Mouse (Mus musculus): Measurements from ENCODE around the gene Mrps27.

The Mrps27 gene

GRCm38 (mm10) chr13:99387901-99388811 is 43.6 kb downstream of the Mrps27 start:
- DNase-seq (ENCODE audit: low spot score in 2 of 2), result no peak

GRCm38 (mm10) chr13:99391417-99391816 is 46.8 kb downstream of the Mrps27 start:
- DNase-seq (ENCODE audit: low spot score in 2 of 2), result peak; percentile 37 to 38

GRCm38 (mm10) chr13:99393128-99393527 is 48.5 kb downstream of the Mrps27 start:
- DNase-seq (ENCODE audit: low spot score in 2 of 2), result no peak

GRCm38 (mm10) chr13:99394694-99395093 is 50.1 kb downstream of the Mrps27 start:
- DNase-seq (ENCODE audit: low spot score in 2 of 2), result no peak

- DNase-seq (ENCODE audit: low spot score in 2 of 2), result no peak
Observed at GRCm38 (mm10) chr13:99395531-99395930, 50.9 kb downstream of the Mrps27 start.

- no peak for DNase-seq (ENCODE audit: low spot score in 2 of 2)
Observed at GRCm38 (mm10) chr13:99397228-99397627, 52.6 kb downstream of the Mrps27 start.

GRCm38 (mm10) chr13:99398149-99398701 is 53.6 kb downstream of the Mrps27 start:
- DNase-seq (ENCODE audit: low spot score in 2 of 2), result no peak

GRCm38 (mm10) chr13:99399373-99399772 is 54.8 kb downstream of the Mrps27 start:
- DNase-seq (ENCODE audit: low spot score in 2 of 2), result no peak

GRCm38 (mm10) chr13:99409216-99409615 is 64.6 kb downstream of the Mrps27 start:
- no peak for DNase-seq (ENCODE audit: low spot score in 2 of 2)

GRCm38 (mm10) chr13:99410611-99411515 is 66.3 kb downstream of the Mrps27 start:
- DNase-seq (ENCODE audit: low spot score in 2 of 2), result no peak

- DNase-seq (ENCODE audit: low spot score in 2 of 2), result no peak
Observed at GRCm38 (mm10) chr13:99411761-99412160, 67.2 kb downstream of the Mrps27 start.

GRCm38 (mm10) chr13:99412477-99413080 is 68.0 kb downstream of the Mrps27 start:
- no peak for DNase-seq (ENCODE audit: low spot score in 2 of 2)

- DNase-seq (ENCODE audit: low spot score in 2 of 2), result no peak
Observed at GRCm38 (mm10) chr13:99413481-99414351, 69.1 kb downstream of the Mrps27 start.

GRCm38 (mm10) chr13:99414352-99414742 is 69.8 kb downstream of the Mrps27 start:
- no peak for DNase-seq (ENCODE audit: low spot score in 2 of 2)

- no peak for DNase-seq (ENCODE audit: low spot score in 2 of 2)
Observed at GRCm38 (mm10) chr13:99416601-99417000, 72.0 kb downstream of the Mrps27 start.

- no peak for DNase-seq (ENCODE audit: low spot score in 2 of 2)
Observed at GRCm38 (mm10) chr13:99423581-99423980, 79.0 kb downstream of the Mrps27 start.

GRCm38 (mm10) chr13:99433068-99434008 is 88.8 kb downstream of the Mrps27 start:
- DNase-seq (ENCODE audit: low spot score in 2 of 2), result no peak

- no peak for DNase-seq (ENCODE audit: low spot score in 2 of 2)
Observed at GRCm38 (mm10) chr13:99434494-99434893, 89.9 kb downstream of the Mrps27 start.

- DNase-seq (ENCODE audit: low spot score in 2 of 2), result no peak
Observed at GRCm38 (mm10) chr13:99437051-99437450, 92.5 kb downstream of the Mrps27 start.

GRCm38 (mm10) chr13:99439357-99439756 is 94.8 kb downstream of the Mrps27 start:
- DNase-seq (ENCODE audit: low spot score in 2 of 2), result no peak

All from right cerebral cortex, postnatal 36 days (tissue).